ENCODE assay signal across 27 mouse cellular contexts in the genomic region with DNA sequence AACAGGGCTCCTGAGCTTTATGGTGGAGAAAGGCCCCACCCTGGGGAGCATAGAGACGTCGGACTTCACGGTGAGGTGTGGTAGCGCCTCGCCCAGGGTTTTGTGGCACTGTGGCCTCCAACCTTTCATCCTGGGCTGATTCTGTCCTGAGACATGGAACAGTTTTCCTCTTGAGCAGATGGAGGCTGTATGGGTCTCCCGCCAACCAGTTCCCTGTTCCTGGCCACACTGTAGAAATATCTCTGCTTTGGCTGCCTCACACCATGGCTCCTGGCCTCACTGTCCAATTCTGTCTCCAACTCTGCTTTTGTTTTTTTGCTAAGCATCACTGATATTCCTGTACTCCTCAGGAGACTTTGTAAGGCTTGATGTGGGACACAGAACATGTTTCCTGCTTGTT. TPM values are rescaled to one million over a fixed set of nuclear protein-coding genes. Genes with fewer than 3 reads are reported as not detected.
DNase-seq lines count a peak whose midpoint lies in the region; ATAC-seq lines count a peak whose summit lies in the region.
"Had no signal": no experiment of that assay in that cellular context is flagged by ENCODE, and none has a peak within 500 bp of the region (broad histone marks: within the 10 kb centered on the region; RNA-seq: fewer than 3 reads in every experiment).

No protein-coding gene starts in this region.

- H3K9me3 ChIP-seq in midbrain, embryonic 13.5 days, result no peaks in the 10 kb centered on the region
- H3K9me3 ChIP-seq: embryonic facial prominence, embryonic 12.5 days; embryonic facial prominence, embryonic 15.5 days; heart, embryonic 13.5 days had no signal

- no peak for ATAC-seq in midbrain, embryonic 13.5 days
- ATAC-seq: activated CD4-positive, CD25-positive, alpha-beta regulatory T cell, adult 4 months; CD4-positive, CD25-positive, alpha-beta regulatory T cell, adult 4 months; forebrain, embryonic 14.5 days; forebrain, postnatal 0 days; hindbrain, postnatal 0 days; inflammation-experienced regulatory T-cells, adult 6 months; intestine, embryonic 16.5 days had no signal

- peaks cover 79% of the 10 kb centered on the region for H3K36me3 ChIP-seq in midbrain, embryonic 13.5 days

- H3K4me3 ChIP-seq in midbrain, embryonic 13.5 days (replicated peaks), result no peak overlapping the region
- H3K4me3 ChIP-seq: embryonic facial prominence, embryonic 12.5 days; embryonic facial prominence, embryonic 15.5 days; gastrocnemius, adult 2 months; heart, embryonic 13.5 days had no signal

- no peak overlapping the region for H3K27ac ChIP-seq in midbrain, embryonic 13.5 days
- H3K27ac ChIP-seq: embryonic facial prominence, embryonic 12.5 days; embryonic facial prominence, embryonic 15.5 days; gastrocnemius, adult 2 months; heart, embryonic 13.5 days; hindbrain, embryonic 14.5 days; hindbrain, postnatal 0 days had no signal

- 97% methylated on average over 6 of the region's 6 CpGs for WGBS in midbrain, embryonic 13.5 days

- no peak overlapping the region for H3K4me2 ChIP-seq in midbrain, embryonic 13.5 days (replicated peaks)
- H3K4me2 ChIP-seq: embryonic facial prominence, embryonic 12.5 days; embryonic facial prominence, embryonic 15.5 days; heart, embryonic 13.5 days; hindbrain, embryonic 14.5 days had no signal

- no peaks in the 10 kb centered on the region for H3K27me3 ChIP-seq in midbrain, embryonic 13.5 days
- H3K27me3 ChIP-seq: embryonic facial prominence, embryonic 12.5 days; embryonic facial prominence, embryonic 15.5 days; heart, embryonic 13.5 days had no signal

- no peaks in the 10 kb centered on the region for H3K4me1 ChIP-seq in midbrain, embryonic 13.5 days (replicated peaks)
- H3K4me1 ChIP-seq: embryonic facial prominence, embryonic 12.5 days; embryonic facial prominence, embryonic 15.5 days; heart, embryonic 13.5 days had no signal

- peak; percentile 35 to 39 for DNase-seq in cerebellum, adult 18-20 months
- no peak for DNase-seq in cerebellum, adult 11 months
- peak; percentile 47 for DNase-seq in cerebellum, adult 9-10 months
- DNase-seq in cerebellum, postnatal 14 days, result peak; percentile 64 to 71
- no peak for DNase-seq in heart, adult 9 months (ENCODE audit: low spot score in 2 of 2)
- DNase-seq in T-cell, adult 2 months (ENCODE audit: low spot score), result no peak
- DNase-seq: adrenal gland, adult 8-10 months; adrenal gland, postnatal 25 days; forebrain, postnatal 0 days; gastrocnemius, adult 2 months; gastrocnemius, postnatal 36 days; heart, adult 11 months; heart, postnatal 14 days; heart, postnatal 4 days; kidney, adult 18-20 months; kidney, adult 9 months had no signal

- no peak overlapping the region for H3K9ac ChIP-seq in midbrain, embryonic 13.5 days (replicated peaks)
- H3K9ac ChIP-seq: embryonic facial prominence, embryonic 12.5 days; embryonic facial prominence, embryonic 15.5 days; forebrain, postnatal 0 days; heart, embryonic 13.5 days; hindbrain, embryonic 14.5 days had no signal

RNA-seq across cellular contexts. Expression of a gene that starts 6.6 kb away (rescaled TPM):
- 8.2 and 11.0 TPM in 2 replicates for polyA plus RNA-seq in midbrain, embryonic 13.5 days (2015; fragmentation: Nextera tagmentation; extraction: Ambion mirVana)

RNA-seq across cellular contexts. Expression of a gene that starts 11.9 kb away (rescaled TPM):
- polyA plus RNA-seq in midbrain, embryonic 13.5 days (2015; fragmentation: Nextera tagmentation; extraction: Ambion mirVana), result 128 and 135 TPM in 2 replicates

RNA-seq across cellular contexts. Expression of a gene that starts 37.0 kb away (rescaled TPM):
- polyA plus RNA-seq in midbrain, embryonic 13.5 days (2015; fragmentation: Nextera tagmentation; extraction: Ambion mirVana), result 25.0 and 26.9 TPM in 2 replicates

RNA-seq across cellular contexts. Expression of a gene that starts 37.2 kb away (rescaled TPM):
- 125 and 128 TPM in 2 replicates for polyA plus RNA-seq in midbrain, embryonic 13.5 days (2015; fragmentation: Nextera tagmentation; extraction: Ambion mirVana)

RNA-seq across cellular contexts. Expression of a gene that starts 58.2 kb away (rescaled TPM):
- 0.57 TPM in 2 replicates for polyA plus RNA-seq in midbrain, embryonic 13.5 days (2015; fragmentation: Nextera tagmentation; extraction: Ambion mirVana)

Comparison
In these comparisons a context has a peak if more than half of its experiments do, and no peak if none do; other contexts are left out.
1. DNase-seq: peak in cerebellum, adult 18-20 months (2 of 2), cerebellum, adult 9-10 months (single experiment) and cerebellum, postnatal 14 days (2 of 2); none in cerebellum, adult 11 months (single experiment), heart, adult 9 months (0 of 2) and T-cell, adult 2 months (single experiment).